Mouse (Mus musculus): ENCODE results near the gene Gstm2. TPM values are rescaled to one million over a fixed set of nuclear protein-coding genes. Genes with fewer than 3 reads are reported as not detected.
"Not testable (repeated sequence)": the region's sequence is repeated elsewhere in the genome, so short reads cannot be mapped to it uniquely, and the experiment has no call there.

The Gstm2 gene
- 18.5 and 20.8 TPM in 2 replicates for polyA plus RNA-seq (2014; fragmentation: Nextera tagmentation; extraction: Ambion mirVana)

DNA sequence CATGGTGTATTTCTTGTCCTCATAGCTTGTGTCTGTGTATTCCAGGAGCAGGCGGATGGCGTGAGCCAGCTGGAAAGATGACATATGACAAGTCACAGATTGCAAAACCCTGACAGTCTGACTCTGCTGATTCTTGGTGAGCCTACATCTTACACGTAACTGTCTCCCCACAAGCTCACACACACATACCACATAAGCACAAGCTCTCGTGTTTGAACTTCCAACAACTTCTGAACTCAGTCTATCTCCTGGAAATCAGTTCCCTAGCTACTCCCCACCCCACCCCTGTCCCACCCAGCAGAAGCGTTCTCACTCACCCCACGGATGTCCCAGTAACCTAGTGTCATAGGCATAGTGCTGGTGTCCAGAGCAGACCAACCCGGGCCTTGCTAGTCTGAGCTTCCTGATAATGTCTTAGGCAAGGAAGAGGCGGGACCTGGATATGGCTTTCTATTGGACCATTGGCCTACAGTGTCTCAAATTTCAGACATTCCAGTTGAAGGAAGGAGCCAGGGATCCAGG, at the start of gene Gstm2:
TSS of gene Gstm2 (minus strand) at position 413 of the 522 bp plus-strand sequence.
- ATAC-seq (ENCODE audit: insufficient read depth, low FRiP score, low TSS enrichment) = no peak
- H3K4me3 ChIP-seq (ENCODE audit: low read depth, low read length) = no peak within 1 kb of the TSS
- 64% methylated on average over 8 of the region's 8 CpGs for WGBS

DNA sequence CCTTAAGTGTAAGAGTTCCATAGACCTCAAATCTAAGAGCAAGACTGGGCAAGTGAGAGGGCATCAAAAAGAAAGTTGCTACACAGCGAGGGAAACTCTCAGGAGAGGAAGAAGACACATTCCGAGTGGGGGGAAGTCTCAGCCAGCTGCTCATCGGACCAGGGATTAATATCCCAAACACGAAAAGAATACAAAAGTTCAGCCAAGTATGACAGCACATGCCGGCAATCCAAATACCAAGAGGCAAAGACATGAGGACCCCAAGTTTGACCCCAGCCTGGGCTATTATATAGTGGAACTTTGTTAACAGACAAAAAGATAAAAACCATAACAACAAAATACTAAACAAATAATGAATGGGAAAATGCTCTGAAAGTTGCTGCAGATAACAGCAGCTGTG, 46.9 kb upstream of the Gstm2 start:
- H3K36me3 ChIP-seq (ENCODE audit: control insufficient read depth, insufficient read depth, low read length) = no peaks in the 10 kb centered on the region
- 78% methylated on average over 5 of the region's 5 CpGs for WGBS
- DNase-seq (ENCODE audit: low spot score) (no peak), ATAC-seq (ENCODE audit: insufficient read depth, low FRiP score, low TSS enrichment) (no peak)
- H3K9ac ChIP-seq (ENCODE audit: low read length) = no peak overlapping the region
- H3K27me3 ChIP-seq (ENCODE audit: control insufficient read depth, insufficient read depth, low read length) = no peaks in the 10 kb centered on the region
- no peaks in the 10 kb centered on the region for H3K9me3 ChIP-seq (ENCODE audit: control insufficient read depth, low read length)
- H3K27ac ChIP-seq (ENCODE audit: low read depth, low read length) = no peak overlapping the region
- no peak overlapping the region for H3K4me2 ChIP-seq (ENCODE audit: low read depth)
- no peaks in the 10 kb centered on the region for H3K4me1 ChIP-seq (ENCODE audit: control insufficient read depth, insufficient read depth, low read length)
- H3K4me3 ChIP-seq (ENCODE audit: low read depth, low read length) = no peak overlapping the region

More for the DNA sequence above, at the start of gene Gstm2:
- Histone ChIP-seq H3K4me1 (ENCODE audit: control insufficient read depth, insufficient read depth, low read length) (no peaks in the 10 kb centered on the region), H3K27ac (ENCODE audit: low read depth, low read length) (no peak within 1 kb of the TSS), H3K27me3 (ENCODE audit: control insufficient read depth, insufficient read depth, low read length) (no peaks in the 10 kb centered on the region), H3K9ac (ENCODE audit: low read length) (no peak within 1 kb of the TSS), H3K9me3 (ENCODE audit: control insufficient read depth, low read length) (no peaks in the 10 kb centered on the region), H3K4me2 (ENCODE audit: low read depth) (no peak within 1 kb of the TSS), H3K36me3 (ENCODE audit: control insufficient read depth, insufficient read depth, low read length) (no peaks in the 10 kb centered on the region)
- DNase-seq (ENCODE audit: low spot score) = peak; percentile 15

DNA sequence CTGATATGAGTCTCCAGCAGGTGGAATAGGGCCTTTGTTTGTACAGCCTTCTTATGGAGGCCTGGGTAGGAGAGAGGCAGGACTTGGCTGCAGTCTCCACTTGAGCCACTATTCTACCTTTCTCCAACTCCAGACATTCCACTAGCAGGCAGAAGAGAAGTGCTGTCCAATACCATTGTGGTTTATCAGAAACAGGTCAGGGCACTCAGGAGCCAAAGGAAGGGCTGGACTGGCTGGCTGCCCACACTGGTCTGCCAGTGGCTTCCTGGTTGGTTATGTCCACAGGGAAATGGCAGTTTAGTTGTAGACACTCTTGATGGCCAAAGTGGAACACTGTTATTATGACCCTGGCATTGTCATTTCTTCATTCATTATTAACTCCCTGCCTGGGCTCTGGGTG, 45.9 kb upstream of the Gstm2 start:
- no peak for ATAC-seq (ENCODE audit: insufficient read depth, low FRiP score, low TSS enrichment)
- Histone ChIP-seq H3K4me2 (ENCODE audit: low read depth) (no peak overlapping the region), H3K27ac (ENCODE audit: low read depth, low read length) (no peak overlapping the region), H3K27me3 (ENCODE audit: control insufficient read depth, insufficient read depth, low read length) (no peaks in the 10 kb centered on the region), H3K4me1 (ENCODE audit: control insufficient read depth, insufficient read depth, low read length) (no peaks in the 10 kb centered on the region), H3K9me3 (ENCODE audit: control insufficient read depth, low read length) (no peaks in the 10 kb centered on the region), H3K36me3 (ENCODE audit: control insufficient read depth, insufficient read depth, low read length) (no peaks in the 10 kb centered on the region), H3K4me3 (ENCODE audit: low read depth, low read length) (no peak overlapping the region), H3K9ac (ENCODE audit: low read length) (no peak overlapping the region)
- no peak for DNase-seq (ENCODE audit: low spot score)

DNA sequence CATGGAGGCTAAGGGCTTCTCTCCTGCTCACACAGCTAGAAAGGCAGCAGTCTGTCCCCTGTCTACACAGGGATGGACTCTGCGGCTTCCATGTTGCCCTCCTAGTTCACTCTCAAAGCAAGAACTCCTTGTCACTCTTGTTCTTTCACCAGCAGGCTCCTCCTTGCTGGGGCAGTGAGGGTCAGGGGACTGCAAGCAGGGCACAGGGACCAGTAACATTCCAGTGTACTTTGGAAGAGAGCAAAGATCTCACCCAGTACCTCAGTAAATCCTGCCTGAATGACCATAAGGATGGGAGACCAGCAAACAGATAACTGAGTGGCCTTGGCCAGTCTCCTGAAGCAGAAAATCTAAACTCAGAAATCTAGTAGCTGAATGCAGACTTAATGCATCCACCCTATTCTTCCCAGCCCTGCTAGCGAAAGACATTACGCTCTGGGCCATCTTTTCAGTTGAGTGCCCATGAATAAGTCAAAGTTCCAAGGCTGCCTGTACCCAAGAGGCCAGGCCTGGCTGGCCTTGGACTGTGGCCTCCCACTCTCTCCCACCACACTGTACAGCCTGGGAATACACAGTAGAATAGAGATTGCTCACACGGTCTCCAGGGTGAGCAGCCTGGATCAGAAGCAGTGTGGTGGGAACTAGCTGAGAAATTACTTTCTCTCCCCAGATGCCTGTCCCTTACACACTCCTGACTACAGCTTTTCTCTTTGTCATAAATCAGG, 42.5 kb upstream of the Gstm2 start:
- no peak overlapping the region for H3K27ac ChIP-seq (ENCODE audit: low read depth, low read length)
- ATAC-seq (ENCODE audit: insufficient read depth, low FRiP score, low TSS enrichment) = no peak
- H3K9ac ChIP-seq (ENCODE audit: low read length) = no peak overlapping the region
- H3K36me3 ChIP-seq (ENCODE audit: control insufficient read depth, insufficient read depth, low read length) = no peaks in the 10 kb centered on the region
- no peak overlapping the region for H3K4me2 ChIP-seq (ENCODE audit: low read depth)
- H3K27me3 ChIP-seq (ENCODE audit: control insufficient read depth, insufficient read depth, low read length) = no peaks in the 10 kb centered on the region
- 70% methylated on average over 4 of the region's 4 CpGs for WGBS
- H3K9me3 ChIP-seq (ENCODE audit: control insufficient read depth, low read length) = no peaks in the 10 kb centered on the region
- no peak for DNase-seq (ENCODE audit: low spot score)
- no peak overlapping the region for H3K4me3 ChIP-seq (ENCODE audit: low read depth, low read length)
- no peaks in the 10 kb centered on the region for H3K4me1 ChIP-seq (ENCODE audit: control insufficient read depth, insufficient read depth, low read length)

DNA sequence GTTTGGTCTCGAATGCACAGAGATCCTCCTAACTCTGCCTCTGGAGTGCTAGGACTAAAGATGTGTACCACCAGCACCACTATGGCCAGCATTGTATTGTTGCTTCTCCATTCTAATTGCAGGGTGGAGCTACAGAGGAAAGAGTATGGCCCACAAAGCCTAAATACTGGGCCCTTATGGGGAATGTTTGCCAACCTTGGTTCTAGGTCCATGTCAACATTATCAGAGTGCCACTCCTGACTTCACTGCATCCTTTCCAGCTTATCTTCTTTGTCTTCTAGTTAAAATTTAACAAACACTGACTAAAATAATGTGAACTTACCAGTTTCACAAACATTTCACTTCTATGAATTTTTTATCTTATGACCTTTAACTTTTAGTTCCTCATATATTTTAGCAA, 40.3 kb upstream of the Gstm2 start:
- Histone ChIP-seq H3K27ac (ENCODE audit: low read depth, low read length) (no peak overlapping the region), H3K36me3 (ENCODE audit: control insufficient read depth, insufficient read depth, low read length) (no peaks in the 10 kb centered on the region), H3K4me3 (ENCODE audit: low read depth, low read length) (no peak overlapping the region), H3K9me3 (ENCODE audit: control insufficient read depth, low read length) (no peaks in the 10 kb centered on the region), H3K4me2 (ENCODE audit: low read depth) (no peak overlapping the region), H3K9ac (ENCODE audit: low read length) (no peak overlapping the region), H3K4me1 (ENCODE audit: control insufficient read depth, insufficient read depth, low read length) (no peaks in the 10 kb centered on the region), H3K27me3 (ENCODE audit: control insufficient read depth, insufficient read depth, low read length) (no peaks in the 10 kb centered on the region)
- ATAC-seq (ENCODE audit: insufficient read depth, low FRiP score, low TSS enrichment) (no peak), DNase-seq (ENCODE audit: low spot score) (no peak)
- 81% methylated on average over 1 of the region's 1 CpGs for WGBS

DNA sequence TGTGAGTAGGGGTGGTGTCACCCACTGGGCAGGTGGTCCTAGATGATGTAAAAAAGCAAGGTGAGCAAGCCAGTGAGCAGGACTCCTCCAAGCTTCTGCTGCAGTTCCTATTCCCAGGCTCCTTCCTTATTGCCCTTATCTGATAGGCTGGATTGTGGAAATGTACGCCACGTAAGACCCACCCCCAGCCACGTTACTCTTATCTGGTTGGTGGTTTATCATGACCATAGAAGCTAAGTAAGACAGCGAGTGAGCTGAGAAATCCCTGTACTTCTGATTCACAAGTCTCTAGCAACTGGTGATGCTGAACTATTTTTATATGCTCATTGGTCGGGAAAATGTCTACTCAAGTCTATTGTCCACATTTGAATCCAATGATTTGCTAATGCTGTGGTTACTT, 39.8 kb upstream of the Gstm2 start:
- Histone ChIP-seq H3K4me3 (ENCODE audit: low read depth, low read length) (no peak overlapping the region), H3K27ac (ENCODE audit: low read depth, low read length) (no peak overlapping the region), H3K27me3 (ENCODE audit: control insufficient read depth, insufficient read depth, low read length) (no peaks in the 10 kb centered on the region), H3K4me2 (ENCODE audit: low read depth) (no peak overlapping the region), H3K36me3 (ENCODE audit: control insufficient read depth, insufficient read depth, low read length) (no peaks in the 10 kb centered on the region), H3K9ac (ENCODE audit: low read length) (no peak overlapping the region), H3K9me3 (ENCODE audit: control insufficient read depth, low read length) (no peaks in the 10 kb centered on the region), H3K4me1 (ENCODE audit: control insufficient read depth, insufficient read depth, low read length) (no peaks in the 10 kb centered on the region)
- ATAC-seq (ENCODE audit: insufficient read depth, low FRiP score, low TSS enrichment) (no peak), DNase-seq (ENCODE audit: low spot score) (no peak)
- WGBS = 81% methylated on average over 5 of the region's 5 CpGs

DNA sequence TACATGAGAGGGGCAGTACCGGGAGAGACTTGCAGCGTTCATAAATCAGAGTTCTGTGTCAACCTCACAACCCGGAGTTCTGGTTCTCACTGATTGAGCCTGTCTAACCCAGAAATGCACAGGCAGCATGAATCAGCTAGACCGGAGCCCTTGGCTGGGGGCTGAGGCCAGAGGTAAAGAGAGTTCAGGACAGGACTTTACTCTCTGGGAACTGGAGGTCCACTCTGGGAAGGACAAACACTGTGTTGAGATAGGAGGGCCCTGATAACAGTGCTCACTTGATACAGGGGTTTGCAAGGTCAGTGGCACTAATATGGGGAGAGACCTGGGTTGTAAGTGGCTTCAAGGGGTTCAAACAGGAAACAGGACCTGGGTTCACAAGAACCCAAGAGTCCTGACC, 39.1 kb upstream of the Gstm2 start:
- ATAC-seq (ENCODE audit: insufficient read depth, low FRiP score, low TSS enrichment) (no peak), DNase-seq (ENCODE audit: low spot score) (no peak)
- H3K4me1 ChIP-seq (ENCODE audit: control insufficient read depth, insufficient read depth, low read length) = no peaks in the 10 kb centered on the region
- H3K4me2 ChIP-seq (ENCODE audit: low read depth) = no peak overlapping the region
- H3K27ac ChIP-seq (ENCODE audit: low read depth, low read length) = no peak overlapping the region
- no peak overlapping the region for H3K9ac ChIP-seq (ENCODE audit: low read length)
- WGBS = 71% methylated on average over 4 of the region's 4 CpGs
- H3K36me3 ChIP-seq (ENCODE audit: control insufficient read depth, insufficient read depth, low read length) = no peaks in the 10 kb centered on the region
- H3K4me3 ChIP-seq (ENCODE audit: low read depth, low read length) = no peak overlapping the region
- no peaks in the 10 kb centered on the region for H3K9me3 ChIP-seq (ENCODE audit: control insufficient read depth, low read length)
- no peaks in the 10 kb centered on the region for H3K27me3 ChIP-seq (ENCODE audit: control insufficient read depth, insufficient read depth, low read length)

DNA sequence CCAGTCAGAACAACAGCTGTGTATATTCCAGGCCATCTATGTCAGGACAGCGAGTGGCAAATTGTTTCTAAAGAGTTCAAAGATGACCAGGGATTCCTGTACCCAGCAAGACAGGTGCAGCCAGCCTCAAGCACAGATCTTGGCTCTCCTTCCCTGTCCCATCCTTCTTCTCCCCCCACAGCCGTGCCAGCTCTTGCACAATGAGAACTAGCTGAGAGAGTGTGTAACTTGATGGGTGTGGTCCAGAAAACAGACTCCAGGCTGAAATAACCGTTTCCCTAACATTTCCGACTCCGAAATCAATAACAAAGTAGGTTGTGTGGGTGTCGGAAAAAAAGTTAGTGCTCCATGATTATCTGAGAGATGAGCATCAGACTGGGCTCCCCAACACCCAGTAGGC, 36.4 kb upstream of the Gstm2 start:
- WGBS = 80% methylated on average over 6 of the region's 6 CpGs
- Histone ChIP-seq H3K4me1 (ENCODE audit: control insufficient read depth, insufficient read depth, low read length) (0 out of 2 replicates have a peak, but pooled peaks cover 6% of the 10 kb centered on the region), H3K9me3 (ENCODE audit: control insufficient read depth, low read length) (no peaks in the 10 kb centered on the region), H3K27me3 (ENCODE audit: control insufficient read depth, insufficient read depth, low read length) (no peaks in the 10 kb centered on the region), H3K9ac (ENCODE audit: low read length) (no peak overlapping the region), H3K36me3 (ENCODE audit: control insufficient read depth, insufficient read depth, low read length) (no peaks in the 10 kb centered on the region), H3K4me3 (ENCODE audit: low read depth, low read length) (no peak overlapping the region), H3K27ac (ENCODE audit: low read depth, low read length) (no peak overlapping the region), H3K4me2 (ENCODE audit: low read depth) (no peak overlapping the region)
- ATAC-seq (ENCODE audit: insufficient read depth, low FRiP score, low TSS enrichment) = no peak
- no peak for DNase-seq (ENCODE audit: low spot score)

DNA sequence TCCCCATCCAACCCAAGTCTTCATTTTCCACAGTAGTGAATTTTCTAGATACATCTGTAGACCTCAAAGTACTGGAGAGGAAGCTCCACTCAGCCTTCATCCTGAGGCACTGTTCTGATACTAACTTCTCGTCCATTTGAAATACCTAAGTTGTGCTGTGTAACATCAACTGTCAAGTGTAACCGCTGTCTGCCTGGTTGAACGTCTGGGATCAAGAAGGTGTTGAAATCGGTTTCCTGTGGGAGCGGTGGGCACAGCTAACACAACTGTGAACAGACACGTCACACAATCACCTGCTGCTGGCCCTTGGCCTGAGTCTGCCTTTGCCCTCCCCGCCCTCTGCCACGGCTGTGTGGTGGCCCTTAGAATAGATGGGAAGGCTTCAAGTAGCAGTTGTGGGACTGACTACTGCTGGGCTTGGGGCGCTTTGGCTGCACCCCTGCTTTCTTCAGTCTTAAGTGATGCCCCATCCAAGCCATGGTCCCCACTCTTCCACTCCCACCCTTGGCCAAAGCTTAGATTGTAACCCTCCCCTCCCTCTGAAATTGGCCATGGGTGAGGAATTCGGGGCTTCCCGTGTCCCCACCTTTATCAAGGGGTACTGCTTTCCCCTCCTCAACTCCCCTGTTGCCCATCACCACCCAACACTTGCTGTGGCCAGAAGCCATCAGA, 34.2 kb upstream of the Gstm2 start:
- 85% methylated on average over 11 of the region's 11 CpGs for WGBS
- H3K4me2 ChIP-seq (ENCODE audit: low read depth); H3K9me3 ChIP-seq (ENCODE audit: control insufficient read depth, low read length); H3K9ac ChIP-seq (ENCODE audit: low read length); H3K27me3 ChIP-seq (ENCODE audit: control insufficient read depth, insufficient read depth, low read length); H3K36me3 ChIP-seq (ENCODE audit: control insufficient read depth, insufficient read depth, low read length); H3K27ac ChIP-seq (ENCODE audit: low read depth, low read length); H3K4me3 ChIP-seq (ENCODE audit: low read depth, low read length); ATAC-seq (ENCODE audit: insufficient read depth, low FRiP score, low TSS enrichment); DNase-seq (ENCODE audit: low spot score): not testable (repeated sequence)
- H3K4me1 ChIP-seq (ENCODE audit: control insufficient read depth, insufficient read depth, low read length) = peaks cover 11% of the 10 kb centered on the region; the same call in 1 of the 2 replicates
